Mouse (Mus musculus): ENCODE data around the gene Haghl.
A peak's percentile ranks its signal among the peaks of the same experiment; 100 is the strongest.
"Not testable (repeated sequence)": the region's sequence is repeated elsewhere in the genome, so short reads cannot be mapped to it uniquely, and the experiment has no call there.

Haghl gene

GRCm38 (mm10) chr17:25748238-25748637 lies 37.2 kb downstream of the Haghl start:
- DNase-seq (ENCODE audit: low spot score in 2 of 2) = no peak

GRCm38 (mm10) chr17:25744311-25744710 lies 41.2 kb downstream of the Haghl start:
- no peak for DNase-seq (ENCODE audit: low spot score in 2 of 2)

- DNase-seq (ENCODE audit: low spot score in 2 of 2) = no peak
These were observed 41.6 kb downstream of the Haghl start for GRCm38 (mm10) chr17:25743831-25744230.

GRCm38 (mm10) chr17:25741471-25741870 lies 44.0 kb downstream of the Haghl start:
- not testable (repeated sequence) for DNase-seq (ENCODE audit: low spot score in 2 of 2)

- no peak for DNase-seq (ENCODE audit: low spot score in 2 of 2)
These were observed 46.6 kb downstream of the Haghl start for GRCm38 (mm10) chr17:25738861-25739260.

- no peak for DNase-seq (ENCODE audit: low spot score in 2 of 2)
These were observed 49.7 kb downstream of the Haghl start, which contains the start of gene Mslnl for GRCm38 (mm10) chr17:25735745-25736144. Gene Mslnl, plus strand, starts transcription at chr17:25736042.

- DNase-seq (ENCODE audit: low spot score in 2 of 2) = no peak
These were observed 50.2 kb downstream of the Haghl start for GRCm38 (mm10) chr17:25735246-25735645.

GRCm38 (mm10) chr17:25732082-25732481 lies 53.4 kb downstream of the Haghl start:
- DNase-seq (ENCODE audit: low spot score in 2 of 2) = peak; percentile 70 to 76

Measured in right cerebral cortex, postnatal 36 days (tissue).